Mouse (Mus musculus): Measurements from ENCODE around the gene Tspan4. TPM values are rescaled to one million over a fixed set of nuclear protein-coding genes. Genes with fewer than 3 reads are reported as not detected.
A peak's percentile ranks its signal among the peaks of the same experiment; 100 is the strongest.
"Not testable (repeated sequence)": the region's sequence is repeated elsewhere in the genome, so short reads cannot be mapped to it uniquely, and the experiment has no call there.

Tspan4 gene
- polyA plus RNA-seq, 1 experiment from 2014 or later: 35.8 TPM

DNA sequence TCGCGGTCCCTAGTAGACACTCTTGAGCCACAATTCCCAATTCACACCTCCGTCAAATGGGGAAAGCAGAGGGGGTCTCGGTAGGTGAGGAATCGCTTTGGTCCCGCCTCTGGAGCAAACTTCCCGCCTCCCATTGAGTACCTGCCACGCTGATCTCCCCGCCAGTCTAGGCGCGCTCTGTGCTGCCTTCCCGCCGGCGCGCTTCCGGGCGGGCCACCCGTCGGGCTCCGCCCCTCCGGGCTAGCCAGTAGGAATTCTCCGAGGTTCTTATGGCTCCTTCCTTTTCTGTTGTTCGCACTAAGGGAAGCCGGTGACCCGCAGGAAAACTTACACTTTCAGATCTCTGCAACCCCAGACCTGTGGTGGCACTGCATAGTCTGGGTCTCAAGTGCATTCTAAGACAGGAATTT, 31.2 kb upstream of the Tspan4 start, which contains the start of gene Pidd1:
Gene Pidd1, minus strand, starts transcription at position 198 of the 410 bp plus-strand sequence.
- H3K4me3 ChIP-seq (ENCODE audit: low read depth, low read length): peak within 1 kb of the TSS; percentile 35
- H3K9me3 ChIP-seq (ENCODE audit: control insufficient read depth, low read length): no peaks in the 10 kb centered on the region
- peak within 1 kb of the TSS; percentile 77 for H3K4me2 ChIP-seq (ENCODE audit: low read depth)
- H3K4me1 ChIP-seq (ENCODE audit: control insufficient read depth, insufficient read depth, low read length): peaks cover 21% of the 10 kb centered on the region
- under 1% methylated on average over 25 of the region's 25 CpGs for WGBS
- H3K27ac ChIP-seq (ENCODE audit: low read depth, low read length): no peak within 1 kb of the TSS
- ATAC-seq (ENCODE audit: insufficient read depth, low FRiP score, low TSS enrichment) (no peak), DNase-seq (ENCODE audit: low spot score) (peak; percentile 82)
- H3K36me3 ChIP-seq (ENCODE audit: control insufficient read depth, insufficient read depth, low read length): peaks cover 6% of the 10 kb centered on the region; the same call in 1 of the 2 replicates
- H3K27me3 ChIP-seq (ENCODE audit: control insufficient read depth, insufficient read depth, low read length): no peaks in the 10 kb centered on the region
- peak within 1 kb of the TSS; percentile 60 for H3K9ac ChIP-seq (ENCODE audit: low read length)

DNA sequence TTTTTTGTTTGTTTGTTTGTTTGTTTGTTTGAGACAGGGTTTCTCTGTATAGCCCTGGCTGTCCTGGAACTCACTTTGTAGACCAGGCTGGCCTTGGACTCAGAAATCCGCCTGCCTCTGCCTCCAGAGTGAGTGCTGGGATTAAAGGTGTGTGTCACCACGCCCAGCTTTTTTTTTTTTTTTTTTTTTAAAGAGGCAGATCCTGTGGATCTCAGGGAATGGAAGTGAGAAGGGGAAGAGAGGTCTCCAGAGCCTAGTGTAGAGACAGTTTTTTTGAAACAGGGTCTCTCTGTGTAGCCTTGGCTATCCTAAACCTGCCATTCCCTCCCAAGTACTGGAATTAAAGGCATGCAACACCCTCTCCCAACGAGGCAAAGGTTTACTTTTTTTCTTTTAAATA, 28.7 kb upstream of the Tspan4 start:
- peaks cover 22% of the 10 kb centered on the region for H3K4me1 ChIP-seq (ENCODE audit: control insufficient read depth, insufficient read depth, low read length)
- 85% methylated on average over 3 of the region's 3 CpGs for WGBS
- H3K9me3 ChIP-seq (ENCODE audit: control insufficient read depth, low read length); H3K27ac ChIP-seq (ENCODE audit: low read depth, low read length); H3K9ac ChIP-seq (ENCODE audit: low read length); H3K4me3 ChIP-seq (ENCODE audit: low read depth, low read length); DNase-seq (ENCODE audit: low spot score); H3K36me3 ChIP-seq (ENCODE audit: control insufficient read depth, insufficient read depth, low read length); H3K4me2 ChIP-seq (ENCODE audit: low read depth); H3K27me3 ChIP-seq (ENCODE audit: control insufficient read depth, insufficient read depth, low read length); ATAC-seq (ENCODE audit: insufficient read depth, low FRiP score, low TSS enrichment): not testable (repeated sequence)

DNA sequence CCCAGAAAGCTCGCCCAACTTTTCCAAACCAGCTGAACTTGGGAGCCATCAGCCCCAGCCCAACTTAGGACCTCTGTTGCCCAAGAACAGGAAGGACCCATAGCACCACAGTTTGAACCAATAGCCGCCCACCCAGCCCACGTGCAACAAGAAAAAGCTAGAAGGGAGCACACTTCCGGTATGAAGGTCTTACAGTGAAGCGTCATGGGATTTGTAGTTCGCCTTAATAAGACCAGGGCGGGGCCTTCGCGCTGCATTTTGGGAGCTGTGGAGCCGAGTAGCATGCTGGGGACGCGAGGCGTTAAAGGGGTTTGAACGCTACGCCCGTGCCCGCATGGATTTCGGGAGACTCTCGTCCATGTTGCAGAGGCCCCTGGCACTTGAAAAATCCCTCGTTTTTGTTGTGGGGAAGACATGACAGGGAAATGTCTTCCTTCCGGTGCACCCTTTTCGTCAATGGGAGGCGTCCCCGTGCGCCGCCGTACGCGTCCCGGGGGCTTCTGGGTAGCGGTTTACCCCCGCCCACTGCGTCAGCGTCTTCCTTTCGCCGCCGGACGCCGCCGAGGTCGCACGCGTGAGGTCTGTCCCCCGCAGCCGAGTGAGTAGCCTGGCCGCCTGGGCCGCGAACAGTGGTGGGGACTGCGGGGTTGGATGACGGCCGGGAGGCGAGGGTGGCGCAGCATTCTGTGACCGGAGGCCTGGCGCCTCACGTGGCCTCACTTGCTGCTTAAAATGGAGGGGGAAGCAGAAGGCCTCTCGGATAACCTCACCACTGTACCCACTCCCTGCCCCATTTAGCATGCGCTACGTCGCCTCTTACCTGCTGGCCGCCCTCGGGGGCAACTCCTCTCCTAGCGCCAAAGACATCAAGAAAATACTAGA, 27.7 kb upstream of the Tspan4 start, which contains the start of gene Rplp2:
Gene Rplp2, plus strand, starts transcription at position 261 of the 882 bp plus-strand sequence.
- Histone ChIP-seq H3K9ac (ENCODE audit: low read length) (peak within 1 kb of the TSS; percentile 85), H3K27ac (ENCODE audit: low read depth, low read length) (peak within 1 kb of the TSS; percentile 77), H3K4me2 (ENCODE audit: low read depth) (peak within 1 kb of the TSS; percentile 79), H3K4me3 (ENCODE audit: low read depth, low read length) (peak within 1 kb of the TSS; percentile 85), H3K36me3 (ENCODE audit: control insufficient read depth, insufficient read depth, low read length) (peaks cover 11% of the 10 kb centered on the region), H3K27me3 (ENCODE audit: control insufficient read depth, insufficient read depth, low read length) (no peaks in the 10 kb centered on the region), H3K9me3 (ENCODE audit: control insufficient read depth, low read length) (no peaks in the 10 kb centered on the region), H3K4me1 (ENCODE audit: control insufficient read depth, insufficient read depth, low read length) (peaks cover 19% of the 10 kb centered on the region)
- peak; percentile 89 for ATAC-seq (ENCODE audit: insufficient read depth, low FRiP score, low TSS enrichment)
- under 1% methylated on average over 63 of the region's 63 CpGs for WGBS
- DNase-seq (ENCODE audit: low spot score): peak; percentile 94

DNA sequence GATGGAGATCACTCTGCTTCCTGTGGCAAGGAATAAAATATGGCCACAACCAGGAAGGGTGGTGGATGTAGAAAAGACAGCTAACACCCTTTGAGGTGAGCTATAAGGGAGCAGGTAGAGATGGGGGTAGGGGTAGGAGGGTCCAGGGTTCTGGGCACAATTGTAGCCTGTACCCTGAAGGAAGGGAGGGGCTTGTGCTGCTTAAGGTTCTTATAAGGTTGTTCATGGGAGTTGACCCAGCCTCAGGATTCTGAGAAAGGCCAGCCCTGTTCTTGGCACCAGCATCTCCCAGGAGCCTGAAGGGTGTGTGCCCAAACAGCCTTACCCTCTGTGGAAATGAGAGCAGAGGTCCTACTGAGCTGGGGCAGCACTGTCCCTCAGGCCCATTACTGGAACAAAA, 23.1 kb upstream of the Tspan4 start:
- ATAC-seq (ENCODE audit: insufficient read depth, low FRiP score, low TSS enrichment) (no peak), DNase-seq (ENCODE audit: low spot score) (no peak)
- Histone ChIP-seq H3K27me3 (ENCODE audit: control insufficient read depth, insufficient read depth, low read length) (no peaks in the 10 kb centered on the region), H3K9me3 (ENCODE audit: control insufficient read depth, low read length) (no peaks in the 10 kb centered on the region), H3K4me1 (ENCODE audit: control insufficient read depth, insufficient read depth, low read length) (peaks cover 15% of the 10 kb centered on the region), H3K9ac (ENCODE audit: low read length) (no peak overlapping the region), H3K4me3 (ENCODE audit: low read depth, low read length) (no peak overlapping the region), H3K27ac (ENCODE audit: low read depth, low read length) (no peak overlapping the region), H3K36me3 (ENCODE audit: control insufficient read depth, insufficient read depth, low read length) (peaks cover 11% of the 10 kb centered on the region), H3K4me2 (ENCODE audit: low read depth) (no peak overlapping the region)

DNA sequence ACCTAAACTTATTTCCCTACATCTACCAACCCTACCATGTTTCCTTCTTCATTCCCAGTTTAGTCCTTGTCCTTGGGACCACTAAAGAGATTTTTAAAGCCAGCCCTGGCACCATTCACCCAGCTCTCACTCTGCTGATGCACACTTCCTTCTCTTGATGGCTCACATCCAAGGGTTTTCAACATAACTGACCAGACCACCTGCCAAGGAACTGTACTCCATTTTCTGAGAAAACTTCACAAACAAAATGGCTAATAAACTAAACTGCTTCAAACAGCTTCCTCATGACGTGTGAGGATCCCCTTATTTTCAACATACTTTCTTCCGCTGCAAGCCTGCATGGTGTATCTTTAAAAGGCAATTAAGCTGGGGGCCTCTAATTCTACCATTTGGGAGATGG, 21.4 kb upstream of the Tspan4 start:
- peaks cover 9% of the 10 kb centered on the region for H3K36me3 ChIP-seq (ENCODE audit: control insufficient read depth, insufficient read depth, low read length)
- no peak for DNase-seq (ENCODE audit: low spot score)
- H3K4me2 ChIP-seq (ENCODE audit: low read depth): no peak overlapping the region
- H3K27ac ChIP-seq (ENCODE audit: low read depth, low read length): no peak overlapping the region
- WGBS: 79% methylated on average over 2 of the region's 2 CpGs
- H3K27me3 ChIP-seq (ENCODE audit: control insufficient read depth, insufficient read depth, low read length): no peaks in the 10 kb centered on the region
- H3K9me3 ChIP-seq (ENCODE audit: control insufficient read depth, low read length): no peaks in the 10 kb centered on the region
- H3K4me3 ChIP-seq (ENCODE audit: low read depth, low read length): no peak overlapping the region
- peaks cover 9% of the 10 kb centered on the region for H3K4me1 ChIP-seq (ENCODE audit: control insufficient read depth, insufficient read depth, low read length)
- H3K9ac ChIP-seq (ENCODE audit: low read length): no peak overlapping the region
- no peak for ATAC-seq (ENCODE audit: insufficient read depth, low FRiP score, low TSS enrichment)

DNA sequence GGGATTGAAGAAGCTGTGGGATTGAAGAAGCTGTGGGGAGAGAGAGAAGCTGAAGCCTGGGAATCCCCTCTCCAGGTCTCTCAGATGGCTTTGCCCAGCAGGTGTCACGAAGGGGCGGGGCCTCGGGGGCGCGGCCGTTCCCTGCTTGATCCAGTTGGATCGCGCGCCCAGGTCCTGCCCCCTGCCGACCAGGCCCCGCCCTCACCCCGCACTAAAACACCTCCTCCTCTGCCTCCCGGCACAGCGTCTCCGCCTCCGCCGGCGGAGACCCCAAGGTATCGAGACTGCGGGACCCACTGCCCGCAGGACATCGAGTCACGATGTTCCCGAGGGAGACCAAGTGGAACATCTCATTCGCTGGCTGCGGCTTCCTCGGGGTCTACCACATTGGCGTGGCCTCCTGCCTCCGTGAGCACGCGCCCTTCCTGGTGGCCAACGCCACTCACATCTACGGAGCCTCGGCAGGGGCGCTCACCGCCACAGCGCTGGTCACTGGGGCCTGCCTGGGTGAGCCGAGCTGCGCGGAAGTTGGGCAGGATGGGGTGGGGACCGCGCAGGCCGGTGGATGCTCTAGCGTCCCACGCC, 20.0 kb upstream of the Tspan4 start, which contains the start of gene Pnpla2:
Gene Pnpla2, plus strand, starts transcription at position 232 of the 585 bp plus-strand sequence.
- peak; percentile 80 for ATAC-seq (ENCODE audit: insufficient read depth, low FRiP score, low TSS enrichment)
- under 1% methylated on average over 45 of the region's 45 CpGs for WGBS
- peak within 1 kb of the TSS; percentile 66 for H3K4me2 ChIP-seq (ENCODE audit: low read depth)

DNA sequence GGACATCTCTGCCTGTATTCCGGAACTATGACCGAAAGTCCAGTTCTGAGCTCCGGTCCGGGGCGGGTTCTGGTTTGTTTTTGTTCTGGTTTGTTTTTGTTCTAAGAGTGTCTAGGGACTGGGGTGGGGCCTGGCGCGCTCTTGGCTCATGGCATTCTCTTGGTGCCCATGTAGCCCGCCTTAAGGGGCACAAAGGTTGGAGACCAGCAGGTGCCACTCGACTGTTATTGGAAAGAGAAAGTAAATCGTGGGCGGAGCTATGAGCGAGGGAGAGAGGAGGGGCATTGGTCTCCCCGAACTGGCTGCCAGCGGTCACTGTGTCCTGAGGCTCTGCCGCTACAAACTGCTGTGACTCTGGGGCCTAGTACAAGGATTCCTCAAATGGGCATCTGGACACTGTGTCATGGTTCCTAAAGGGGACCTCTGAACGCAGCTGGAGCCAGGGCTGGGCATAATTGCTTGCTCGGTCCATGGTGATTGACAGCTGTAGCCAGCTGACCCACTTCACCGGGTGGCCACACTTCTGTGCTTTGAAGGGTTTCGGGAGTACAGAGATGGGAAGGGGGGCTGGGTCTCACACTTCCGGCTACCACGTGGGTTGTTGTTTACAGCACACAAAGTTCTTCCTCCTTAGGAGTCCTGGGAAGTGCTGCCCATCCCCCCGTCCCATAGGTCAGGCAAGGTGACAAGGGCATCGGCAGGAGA, 19.3 kb upstream of the Tspan4 start:
- H3K27ac ChIP-seq (ENCODE audit: low read depth, low read length): peak overlapping the region; percentile 67; the same call in 1 of the 2 replicates
- peaks cover 6% of the 10 kb centered on the region for H3K4me1 ChIP-seq (ENCODE audit: control insufficient read depth, insufficient read depth, low read length)
- peaks cover 11% of the 10 kb centered on the region for H3K27me3 ChIP-seq (ENCODE audit: control insufficient read depth, insufficient read depth, low read length)
- peak overlapping the region; percentile 66 for H3K4me2 ChIP-seq (ENCODE audit: low read depth)
- H3K9ac ChIP-seq (ENCODE audit: low read length): peak overlapping the region; percentile 62
- peaks cover 5% of the 10 kb centered on the region for H3K36me3 ChIP-seq (ENCODE audit: control insufficient read depth, insufficient read depth, low read length)
- DNase-seq (ENCODE audit: low spot score): peak; percentile 47
- H3K9me3 ChIP-seq (ENCODE audit: control insufficient read depth, low read length): no peaks in the 10 kb centered on the region
- peak; percentile 17; the same call in 1 of the 2 replicates for ATAC-seq (ENCODE audit: insufficient read depth, low FRiP score, low TSS enrichment)
- H3K4me3 ChIP-seq (ENCODE audit: low read depth, low read length): peak overlapping the region; percentile 46
- WGBS: 2% methylated on average over 23 of the region's 23 CpGs

More for the DNA sequence above, 20.0 kb upstream of the Tspan4 start, which contains the start of gene Pnpla2:
- H3K4me1 ChIP-seq (ENCODE audit: control insufficient read depth, insufficient read depth, low read length): peaks cover 6% of the 10 kb centered on the region
- H3K27ac ChIP-seq (ENCODE audit: low read depth, low read length): peak within 1 kb of the TSS; percentile 67; the same call in 1 of the 2 replicates
- H3K9me3 ChIP-seq (ENCODE audit: control insufficient read depth, low read length): no peaks in the 10 kb centered on the region
- H3K9ac ChIP-seq (ENCODE audit: low read length): peak within 1 kb of the TSS; percentile 62
- DNase-seq (ENCODE audit: low spot score): peak; percentile 92
- peak within 1 kb of the TSS; percentile 46 for H3K4me3 ChIP-seq (ENCODE audit: low read depth, low read length)
- peaks cover 4% of the 10 kb centered on the region; the same call in 1 of the 2 replicates for H3K27me3 ChIP-seq (ENCODE audit: control insufficient read depth, insufficient read depth, low read length)
- H3K36me3 ChIP-seq (ENCODE audit: control insufficient read depth, insufficient read depth, low read length): peaks cover 5% of the 10 kb centered on the region

DNA sequence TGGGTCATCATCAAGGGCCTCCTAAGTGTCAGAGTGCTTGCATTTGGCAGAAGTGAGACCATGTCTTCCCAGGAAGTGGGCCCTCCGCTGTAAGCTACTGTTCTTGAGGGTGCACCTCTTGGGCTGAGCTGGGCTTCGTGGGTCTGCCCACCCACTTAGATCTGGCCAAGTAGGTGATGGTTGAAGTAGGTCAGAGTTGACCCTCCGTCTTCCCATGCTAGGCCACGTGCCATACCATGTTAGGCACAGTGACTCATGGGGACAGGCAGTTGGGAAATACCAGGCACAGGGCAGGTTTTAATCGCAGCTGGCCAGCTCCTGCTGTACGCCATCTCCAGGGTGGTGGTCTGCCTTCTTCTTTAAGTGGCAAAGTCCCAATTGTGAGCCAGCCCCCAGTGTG, 18.3 kb upstream of the Tspan4 start:
- Histone ChIP-seq H3K9me3 (ENCODE audit: control insufficient read depth, low read length) (no peaks in the 10 kb centered on the region), H3K9ac (ENCODE audit: low read length) (no peak overlapping the region), H3K4me3 (ENCODE audit: low read depth, low read length) (no peak overlapping the region), H3K36me3 (ENCODE audit: control insufficient read depth, insufficient read depth, low read length) (peaks cover 2% of the 10 kb centered on the region; the same call in 1 of the 2 replicates), H3K27me3 (ENCODE audit: control insufficient read depth, insufficient read depth, low read length) (peaks cover 21% of the 10 kb centered on the region), H3K27ac (ENCODE audit: low read depth, low read length) (no peak overlapping the region), H3K4me1 (ENCODE audit: control insufficient read depth, insufficient read depth, low read length) (peaks cover 7% of the 10 kb centered on the region), H3K4me2 (ENCODE audit: low read depth) (no peak overlapping the region)
- DNase-seq (ENCODE audit: low spot score): no peak
- 93% methylated on average over 6 of the region's 6 CpGs for WGBS
- no peak for ATAC-seq (ENCODE audit: insufficient read depth, low FRiP score, low TSS enrichment)
